Mouse (Mus musculus): Measurements from ENCODE around the gene Uhrf1bp1l. TPM values are rescaled to one million over a fixed set of nuclear protein-coding genes. Genes with fewer than 3 reads are reported as not detected.

Gene Uhrf1bp1l
- total RNA-seq, 1 experiment from 2014 or later, result 27.4 TPM

DNA sequence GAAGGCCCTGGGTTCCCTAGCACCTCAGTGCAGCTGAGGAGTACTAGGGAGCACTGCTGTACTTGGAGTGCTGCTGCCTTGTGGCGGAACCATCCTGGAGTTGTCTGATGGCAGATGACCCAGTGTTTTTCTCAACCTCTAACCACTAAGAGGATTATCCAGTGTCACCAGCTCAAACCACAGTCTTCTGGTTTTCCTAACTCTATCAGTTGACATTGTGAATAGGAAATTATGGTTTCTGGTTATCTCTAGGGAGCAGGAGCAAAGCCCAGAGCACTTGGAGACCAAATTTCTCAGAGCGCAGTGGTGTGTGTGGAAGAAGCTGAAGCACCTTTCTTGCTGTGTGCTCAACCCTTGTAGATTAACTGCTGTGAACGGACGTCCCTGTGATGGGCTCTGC, 47.1 kb downstream of the Uhrf1bp1l start:
- ATAC-seq (replicated peaks in 1 of 2; ENCODE audit: insufficient read depth in 1 of 2, low FRiP score in 2 of 2, low TSS enrichment in 1 of 2, low read depth in 1 of 2, poor library complexity in 2 of 2, severe bottlenecking in 2 of 2), result peak; percentile 78 to 92

DNA sequence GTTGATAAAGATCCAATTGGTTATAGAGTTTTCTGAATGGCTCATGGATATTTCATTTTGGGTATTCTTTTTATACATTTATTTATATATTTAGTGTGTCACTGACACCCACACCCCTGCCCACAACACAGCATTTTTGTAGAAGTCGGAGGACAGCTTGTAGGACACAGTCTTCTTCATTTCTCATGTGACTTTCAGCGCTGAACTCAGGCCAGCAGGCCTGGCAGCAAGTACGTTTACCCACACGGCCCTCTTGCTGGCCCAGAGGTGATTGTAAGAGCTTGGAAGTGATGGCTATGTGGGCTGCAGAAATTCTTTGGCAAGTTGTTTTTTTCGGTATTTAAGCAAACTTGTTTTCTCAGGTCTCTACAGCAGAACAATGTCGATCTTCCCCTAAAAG, 49.3 kb downstream of the Uhrf1bp1l start:
- no peak for ATAC-seq (replicated peaks in 1 of 2; ENCODE audit: insufficient read depth in 1 of 2, low FRiP score in 2 of 2, low TSS enrichment in 1 of 2, low read depth in 1 of 2, poor library complexity in 2 of 2, severe bottlenecking in 2 of 2)

DNA sequence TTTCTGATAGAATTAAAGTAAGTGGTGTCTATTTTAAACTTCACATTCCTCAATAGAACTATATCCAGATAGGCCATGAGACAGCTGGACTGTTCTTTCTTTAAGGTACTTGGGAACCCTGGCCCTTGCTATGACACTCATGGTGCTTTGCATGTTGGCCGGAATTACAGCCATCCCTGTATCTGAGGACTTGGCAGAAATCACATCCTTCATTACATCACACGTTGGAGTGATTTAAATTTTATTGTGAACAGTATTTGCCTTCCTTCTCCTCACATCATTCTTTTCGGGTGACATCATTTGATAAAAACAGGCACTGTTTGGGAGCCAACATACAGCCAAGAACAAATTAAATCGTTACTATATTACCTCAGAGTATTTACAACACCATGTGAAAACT, 74.4 kb downstream of the Uhrf1bp1l start:
- no peak for ATAC-seq (replicated peaks in 1 of 2; ENCODE audit: insufficient read depth in 1 of 2, low FRiP score in 2 of 2, low TSS enrichment in 1 of 2, low read depth in 1 of 2, poor library complexity in 2 of 2, severe bottlenecking in 2 of 2)

DNA sequence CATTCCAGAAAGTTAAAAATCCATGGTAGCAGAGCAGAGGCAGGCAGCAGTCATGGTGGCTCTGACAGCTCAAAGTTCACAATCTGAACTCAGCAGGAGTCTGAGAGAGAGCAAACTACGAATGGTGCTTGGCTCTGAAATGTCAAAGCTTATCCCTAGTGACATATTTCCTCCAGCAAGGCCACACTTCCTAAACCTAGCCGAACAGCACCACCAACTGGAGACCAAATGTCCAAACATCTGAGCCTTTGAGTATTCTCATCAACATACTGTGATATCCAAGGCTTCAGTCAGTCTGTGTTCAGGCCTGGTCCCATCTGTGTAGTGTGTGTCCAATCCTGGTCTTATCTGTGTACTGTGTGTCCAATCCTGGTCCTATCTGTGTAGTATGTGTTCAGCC, 79.1 kb downstream of the Uhrf1bp1l start:
- ATAC-seq (replicated peaks in 1 of 2; ENCODE audit: insufficient read depth in 1 of 2, low FRiP score in 2 of 2, low TSS enrichment in 1 of 2, low read depth in 1 of 2, poor library complexity in 2 of 2, severe bottlenecking in 2 of 2), result peak; percentile 89 to 92

DNA sequence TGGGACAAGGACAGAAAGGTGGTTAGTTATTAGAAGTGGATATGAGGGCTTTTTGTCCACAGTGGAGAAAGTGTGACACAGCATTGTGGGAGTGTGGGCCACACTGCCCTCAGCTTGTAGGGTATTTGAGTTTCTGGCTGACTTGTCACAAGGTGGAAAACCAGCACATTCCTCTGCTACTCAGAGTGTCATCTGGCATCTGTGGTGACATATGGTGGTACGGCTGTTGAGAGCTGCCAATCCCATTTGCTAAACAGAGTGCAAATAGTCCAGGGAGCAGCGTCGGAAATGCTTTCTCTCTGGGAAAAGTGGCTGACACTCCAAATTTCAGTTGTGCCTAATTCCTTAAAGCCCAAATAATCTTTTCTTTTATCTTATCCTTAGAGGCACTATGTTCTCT, 82.1 kb downstream of the Uhrf1bp1l start:
- no peak for ATAC-seq (replicated peaks in 1 of 2; ENCODE audit: insufficient read depth in 1 of 2, low FRiP score in 2 of 2, low TSS enrichment in 1 of 2, low read depth in 1 of 2, poor library complexity in 2 of 2, severe bottlenecking in 2 of 2)

DNA sequence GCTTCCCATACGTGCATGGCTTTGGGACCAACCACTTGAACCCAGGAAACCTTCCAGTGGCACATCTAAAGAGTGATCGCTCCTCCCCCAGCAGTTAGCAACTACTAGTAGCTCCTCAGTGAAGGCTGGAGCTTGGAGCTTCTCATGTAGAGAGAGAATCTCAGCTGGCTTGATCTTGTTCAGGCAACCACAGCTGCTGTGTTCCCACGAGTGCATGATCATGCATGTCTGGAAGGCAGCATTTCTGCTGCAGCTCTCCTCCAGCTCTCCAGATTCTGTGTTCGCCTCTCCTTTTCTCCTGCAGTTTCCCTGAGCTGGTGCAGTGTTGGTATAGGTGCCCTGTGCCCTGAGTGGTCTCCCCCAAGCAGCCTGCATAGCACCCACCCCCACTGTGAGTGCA, 87.5 kb downstream of the Uhrf1bp1l start:
- ATAC-seq (replicated peaks in 1 of 2; ENCODE audit: insufficient read depth in 1 of 2, low FRiP score in 2 of 2, low TSS enrichment in 1 of 2, low read depth in 1 of 2, poor library complexity in 2 of 2, severe bottlenecking in 2 of 2), result no peak

DNA sequence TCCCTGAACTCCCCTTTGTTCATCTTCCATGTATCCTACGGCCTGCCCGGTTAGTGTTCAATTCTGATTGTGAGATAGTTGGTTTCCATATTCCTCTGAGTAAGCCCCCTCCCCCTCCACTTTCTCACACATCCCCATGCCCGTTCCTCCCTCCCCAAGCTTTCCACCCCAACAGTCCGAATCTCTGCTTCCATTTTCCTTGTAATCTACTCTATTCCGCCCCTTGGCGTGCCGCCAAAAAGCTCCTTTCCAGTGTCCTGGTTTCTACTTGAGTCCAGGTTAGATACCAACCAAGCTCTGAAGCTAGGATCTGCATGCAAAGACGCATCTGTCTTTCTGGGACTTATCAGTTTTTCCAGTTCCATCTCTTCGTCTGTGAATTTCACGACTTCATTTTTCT, 88.4 kb downstream of the Uhrf1bp1l start:
- no peak for ATAC-seq (replicated peaks in 1 of 2; ENCODE audit: insufficient read depth in 1 of 2, low FRiP score in 2 of 2, low TSS enrichment in 1 of 2, low read depth in 1 of 2, poor library complexity in 2 of 2, severe bottlenecking in 2 of 2)

DNA sequence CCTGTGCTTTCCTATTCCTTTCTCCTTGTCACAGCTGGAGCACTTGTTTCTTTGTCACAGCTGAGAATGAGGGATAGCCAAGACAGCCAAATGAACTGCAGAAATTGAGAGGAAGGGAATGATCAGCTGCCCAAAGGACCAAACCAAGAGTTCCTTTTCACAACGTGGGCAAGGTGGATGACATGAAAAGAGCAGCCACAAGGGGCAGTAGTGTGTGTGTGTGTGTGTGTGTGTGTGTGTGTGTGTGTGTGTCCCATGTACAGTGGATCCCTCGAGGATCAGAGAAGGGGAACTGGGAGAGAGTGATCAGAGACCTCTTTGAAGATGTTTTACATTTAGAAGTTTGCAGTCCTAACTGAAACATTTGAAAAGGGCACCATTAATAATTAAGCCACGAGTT, 92.7 kb downstream of the Uhrf1bp1l start:
- ATAC-seq (replicated peaks in 1 of 2; ENCODE audit: insufficient read depth in 1 of 2, low FRiP score in 2 of 2, low TSS enrichment in 1 of 2, low read depth in 1 of 2, poor library complexity in 2 of 2, severe bottlenecking in 2 of 2), result no peak

DNA sequence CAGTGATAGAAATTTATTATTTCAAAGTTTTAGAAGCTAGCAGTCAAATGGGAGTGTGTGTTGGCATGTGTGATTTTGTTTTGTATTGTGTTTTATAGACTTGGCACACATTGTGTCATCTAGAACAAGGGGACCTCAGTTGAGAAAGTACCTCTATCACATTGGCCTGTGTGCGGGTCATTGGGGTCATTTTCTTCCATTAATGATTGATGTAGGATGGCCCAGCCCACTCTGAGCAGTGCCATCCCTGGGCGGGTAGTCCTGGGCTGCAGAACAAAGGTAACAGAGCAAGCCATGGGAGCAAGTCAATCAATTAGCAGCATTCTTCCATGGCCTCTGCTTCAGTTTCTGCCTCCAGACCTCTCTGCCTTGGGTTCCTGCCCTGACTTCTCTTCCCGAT, 94.0 kb downstream of the Uhrf1bp1l start:
- no peak for ATAC-seq (replicated peaks in 1 of 2; ENCODE audit: insufficient read depth in 1 of 2, low FRiP score in 2 of 2, low TSS enrichment in 1 of 2, low read depth in 1 of 2, poor library complexity in 2 of 2, severe bottlenecking in 2 of 2)

DNA sequence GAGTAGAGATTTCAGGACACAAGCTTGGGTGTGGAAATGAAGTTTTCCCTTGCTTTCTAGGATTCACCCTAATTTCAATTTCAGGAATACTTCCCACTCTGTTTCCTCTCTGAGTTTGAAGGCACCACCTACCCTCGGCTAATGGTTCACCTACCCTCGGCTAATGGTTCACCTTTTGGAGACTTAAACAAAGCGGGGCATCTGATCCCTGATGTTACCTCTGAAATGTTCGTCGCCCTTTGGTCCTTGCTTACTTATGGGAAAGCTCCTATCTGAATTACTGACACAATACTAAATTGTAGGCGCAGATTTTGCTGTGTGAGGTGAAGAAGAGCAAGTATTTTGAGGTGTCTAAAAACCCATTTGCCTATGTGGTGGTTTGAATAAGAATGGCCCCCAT, 106.2 kb downstream of the Uhrf1bp1l start:
- no peak for ATAC-seq (replicated peaks in 1 of 2; ENCODE audit: insufficient read depth in 1 of 2, low FRiP score in 2 of 2, low TSS enrichment in 1 of 2, low read depth in 1 of 2, poor library complexity in 2 of 2, severe bottlenecking in 2 of 2)

DNA sequence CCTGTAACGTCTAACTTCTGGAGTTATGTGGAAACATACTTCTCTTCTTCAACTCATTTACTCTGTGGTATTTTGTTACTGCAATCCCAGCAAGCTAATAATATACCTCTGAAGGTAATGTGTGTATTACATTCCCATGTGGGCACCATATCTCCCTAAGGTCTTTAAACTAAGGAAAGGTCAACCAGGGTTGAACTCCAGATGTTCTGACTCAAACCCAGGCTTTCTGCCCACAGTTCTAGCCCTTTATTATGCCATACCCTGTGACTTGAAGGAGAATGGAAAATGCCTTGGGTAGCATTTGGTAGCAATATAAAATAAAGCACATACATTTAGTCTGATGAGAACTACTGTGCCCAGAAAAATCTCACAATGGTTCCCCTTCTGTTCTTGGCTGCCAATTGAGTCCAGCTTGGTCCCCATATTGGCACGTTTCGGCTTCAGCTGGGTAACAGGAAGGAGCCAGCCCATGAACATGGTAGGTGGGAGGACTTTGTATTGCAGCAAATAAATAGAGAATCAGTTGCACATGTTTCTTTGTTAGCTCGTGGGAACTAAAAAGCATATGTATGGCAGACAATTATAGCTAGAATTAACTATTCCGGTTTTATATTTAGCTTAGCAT, 110.6 kb downstream of the Uhrf1bp1l start:
- ATAC-seq (replicated peaks in 1 of 2; ENCODE audit: insufficient read depth in 1 of 2, low FRiP score in 2 of 2, low TSS enrichment in 1 of 2, low read depth in 1 of 2, poor library complexity in 2 of 2, severe bottlenecking in 2 of 2), result no peak

DNA sequence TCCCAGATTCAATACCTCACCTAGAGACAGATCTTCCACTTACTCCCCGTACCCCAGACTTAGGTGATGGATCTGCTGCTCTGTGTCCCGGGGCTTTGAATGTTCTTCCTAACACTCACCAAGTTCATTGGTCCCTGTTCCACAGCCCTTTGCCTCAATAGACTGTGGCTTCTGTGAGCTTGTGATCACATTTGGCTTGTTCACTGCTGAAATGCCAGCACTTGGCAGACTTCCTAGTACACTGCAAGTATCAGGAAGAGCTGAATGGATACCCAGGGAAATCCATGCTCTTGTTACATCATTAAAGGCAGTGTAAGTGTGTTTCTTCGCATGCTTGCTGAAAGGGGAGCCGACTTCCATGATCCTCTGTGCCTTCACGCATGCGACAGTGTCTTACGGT, 111.5 kb downstream of the Uhrf1bp1l start:
- no peak for ATAC-seq (replicated peaks in 1 of 2; ENCODE audit: insufficient read depth in 1 of 2, low FRiP score in 2 of 2, low TSS enrichment in 1 of 2, low read depth in 1 of 2, poor library complexity in 2 of 2, severe bottlenecking in 2 of 2)

DNA sequence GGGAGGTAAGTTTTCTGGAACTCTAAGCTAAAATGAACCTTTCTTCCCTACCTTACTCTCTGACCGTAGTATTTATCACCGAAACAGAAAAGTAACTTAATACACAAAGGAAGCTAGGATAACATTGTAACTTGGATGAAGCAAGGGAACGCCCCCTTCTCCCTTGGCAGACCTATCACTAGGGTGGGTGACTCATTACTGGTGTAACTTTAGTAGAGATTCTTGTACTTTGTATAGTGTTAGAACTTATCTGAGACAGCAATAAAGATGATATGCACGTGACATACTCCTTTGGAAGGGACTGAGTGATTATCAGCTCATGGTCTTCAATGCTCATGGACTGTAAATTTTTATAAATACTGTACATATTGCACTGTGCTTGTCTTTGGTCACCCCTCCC, 123.4 kb downstream of the Uhrf1bp1l start:
- ATAC-seq (replicated peaks in 1 of 2; ENCODE audit: insufficient read depth in 1 of 2, low FRiP score in 2 of 2, low TSS enrichment in 1 of 2, low read depth in 1 of 2, poor library complexity in 2 of 2, severe bottlenecking in 2 of 2), result no peak

DNA sequence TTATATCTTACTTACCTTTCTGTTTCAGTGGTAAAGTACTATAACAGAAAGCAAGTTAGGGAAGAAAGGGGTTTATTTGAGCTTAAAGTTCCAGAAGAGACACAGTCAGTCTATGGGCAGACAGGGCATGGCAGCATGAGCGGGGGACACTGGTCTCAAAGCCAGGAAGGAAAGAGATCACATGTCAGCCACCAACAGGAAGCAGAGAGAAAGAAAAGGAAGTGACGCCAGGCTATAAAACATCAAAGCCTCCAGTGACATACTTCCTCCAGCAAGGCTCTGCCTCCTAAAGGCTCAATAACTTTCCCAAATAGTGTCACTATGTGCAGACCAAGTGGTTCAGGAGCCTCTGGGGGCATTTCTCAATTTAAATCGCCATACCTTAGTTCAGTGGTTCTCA, 124.0 kb downstream of the Uhrf1bp1l start:
- peak; percentile 42 to 59; a peak in 3 of 4 replicates for ATAC-seq (replicated peaks in 1 of 2; ENCODE audit: insufficient read depth in 1 of 2, low FRiP score in 2 of 2, low TSS enrichment in 1 of 2, low read depth in 1 of 2, poor library complexity in 2 of 2, severe bottlenecking in 2 of 2)

Other genes starting within 250 kb of the Uhrf1bp1l start
- not detected in 2 replicates for gene Nr1h4, start 211.4 kb upstream of the Uhrf1bp1l start, total RNA-seq (2017)
- 0.44 TPM in 1 of 2 replicates, not detected in the other for gene Slc17a8, start 123.7 kb upstream of the Uhrf1bp1l start, total RNA-seq (2017)
- gene Scyl2, start 58.7 kb upstream of the Uhrf1bp1l start, total RNA-seq (2017), result 36.1 and 37.8 TPM in 2 replicates
- gene Actr6, start 12.7 kb upstream of the Uhrf1bp1l start, total RNA-seq (2017), result 16.1 and 21.8 TPM in 2 replicates
- gene Anks1b, start 128.5 kb downstream of the Uhrf1bp1l start, total RNA-seq (2017), result not detected in 2 replicates

Measured in hematopoietic stem cell, adult 5-6 weeks (primary cell).